Mouse (Mus musculus) small intestine, adult 2 months (tissue): ENCODE measurements around the gene Zbed6.

ENCODE experiments used
- CTCF ChIP-seq: fragments of 200-500 bp; IDR thresholded peaks from 2 replicates; pipeline ENCODE4 v1.5.1; 2012; ENCODE audit warnings: low read depth, mild to moderate bottlenecking, control low read depth, inconsistent platforms, low read length, moderate library complexity, mixed read lengths; ENCODE audit not compliant: insufficient replicate concordance, insufficient read length; ENCODE audit errors: extremely low read depth
- POLR2A ChIP-seq: fragments of 200-500 bp; IDR thresholded peaks from 2 replicates; pipeline ENCODE4 v1.6.1; 2012; ENCODE audit warnings: low read depth, mild to moderate bottlenecking, control low read depth, inconsistent platforms, low read length, moderate library complexity

- TF ChIP-seq CTCF (no peak), POLR2A (no peak)
Observed at GRCm38 (mm10) chr1:133668618-133669017, 7.9 kb upstream of the Zbed6 start.
